Mouse (Mus musculus) bone marrow macrophage, adult 2 months (primary cell): ENCODE data around the gene Ldah.

Experiments
- CTCF ChIP-seq: IDR thresholded peaks from 2 replicates; pipeline ENCODE4 v1.5.1; 2012; ENCODE audit warnings: low read depth, mild to moderate bottlenecking, low read length, moderate library complexity
- POLR2A ChIP-seq: IDR thresholded peaks from 2 replicates; pipeline ENCODE4 v1.6.1; 2012; ENCODE audit warnings: mild to moderate bottlenecking, low read depth, low read length, borderline replicate concordance

GRCm38 (mm10) chr12:8223036-8223435 lies 15.1 kb downstream of the Ldah start:
- TF ChIP-seq CTCF (no peak), POLR2A (no peak)
